Mouse (Mus musculus) hindbrain, embryonic 13.5 days (tissue): Measurements from ENCODE around the gene Trip11. TPM values are rescaled to one million over a fixed set of nuclear protein-coding genes. Genes with fewer than 3 reads are reported as not detected.

ENCODE experiments used
- ATAC-seq: fragments of 200-750 bp; cut with Nextera tagmentation; 2 replicates; pipeline ENCODE4 v1.8.0; 2017; ENCODE audit warnings: moderate TSS enrichment; ENCODE audit not compliant: low FRiP score
- H3K27ac ChIP-seq: fragments of 300-500 bp; sonication (generic); 2 replicates; pipeline ENCODE4 v1.5.1; 2015; ENCODE audit warnings: inconsistent platforms, mild to moderate bottlenecking, moderate library complexity
- H3K27me3 ChIP-seq: fragments of 300-500 bp; sonication (generic); 2 replicates; pipeline ENCODE4 v1.6.1; 2015; ENCODE audit warnings: mild to moderate bottlenecking, inconsistent platforms
- H3K36me3 ChIP-seq: fragments of 300-500 bp; sonication (generic); 2 replicates; pipeline ENCODE4 v1.6.1; 2015; ENCODE audit warnings: mild to moderate bottlenecking, inconsistent platforms
- H3K4me1 ChIP-seq: fragments of 300-500 bp; sonication (generic); replicated peaks from 2 replicates; pipeline ENCODE4 v1.6.1; 2015; ENCODE audit warnings: inconsistent platforms
- H3K4me2 ChIP-seq: fragments of 300-500 bp; sonication (generic); 2 replicates; pipeline ENCODE4 v1.6.1; 2015; ENCODE audit warnings: inconsistent platforms, mild to moderate bottlenecking, moderate library complexity
- H3K4me3 ChIP-seq: fragments of 300-500 bp; sonication (generic); 2 replicates; pipeline ENCODE4 v1.5.1; 2015; ENCODE audit warnings: mild to moderate bottlenecking, inconsistent platforms
- H3K9ac ChIP-seq: fragments of 300-500 bp; sonication (generic); 2 replicates; pipeline ENCODE4 v1.6.1; 2015; ENCODE audit warnings: mild to moderate bottlenecking, inconsistent platforms
- H3K9me3 ChIP-seq: fragments of 300-500 bp; sonication (generic); 2 replicates; pipeline ENCODE4 v1.6.1; 2016; ENCODE audit warnings: inconsistent platforms
- WGBS: fragments of 180-500 bp; shearing (Covaris S2); methylation state at CpG from one replicate; pipeline ENCODE4 v1.1.7; 2015; 5-methylcytosine and 5-hydroxymethylcytosine counted together
- polyA plus RNA-seq: library from polyadenylated mRNA; unstranded; fragments of >200 nt; fragmentation: Nextera tagmentation; extraction: Ambion mirVana; gene quantifications from 2 replicates; pipeline ENCODE4 v1.2.1, GENCODE M21; 2015

Trip11 gene
- polyA plus RNA-seq, 1 experiment from 2014 or later: 27.2 TPM

DNA sequence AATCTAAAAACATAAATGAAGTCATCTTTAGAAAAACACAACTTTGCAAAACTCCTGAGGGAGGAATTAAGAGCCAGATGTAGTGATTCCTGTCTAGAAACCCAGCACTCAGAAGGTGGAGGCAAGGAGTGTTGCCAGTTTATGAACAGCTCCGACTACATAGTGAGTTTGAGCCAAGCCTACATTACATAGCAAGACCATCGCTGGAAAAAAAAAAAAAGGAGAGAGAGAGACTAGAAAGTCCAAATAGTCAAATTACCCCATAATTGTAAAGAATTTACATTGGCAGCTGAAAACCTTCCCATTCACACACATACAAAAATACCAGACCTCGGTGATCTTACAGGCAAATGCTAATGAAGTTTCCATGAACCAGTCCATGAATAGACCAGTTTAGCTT, 123.8 kb downstream of the Trip11 start:
- no peak overlapping the region for H3K27ac ChIP-seq
- WGBS: 83% methylated on average over 3 of the region's 3 CpGs
- H3K4me1 ChIP-seq: no peaks in the 10 kb centered on the region
- H3K27me3 ChIP-seq: no peaks in the 10 kb centered on the region
- ATAC-seq: no peak
- no peak overlapping the region for H3K4me3 ChIP-seq
- H3K36me3 ChIP-seq: no peaks in the 10 kb centered on the region
- no peaks in the 10 kb centered on the region for H3K9me3 ChIP-seq
- H3K4me2 ChIP-seq: no peak overlapping the region
- H3K9ac ChIP-seq: no peak overlapping the region

Other genes with a start within 250 kb of the Trip11 start
- 0.40 and 0.54 TPM in 2 replicates for gene Tc2n, start 194.7 kb downstream of the Trip11 start, polyA plus RNA-seq
- 5.6 and 7.6 TPM in 2 replicates for gene Fbln5, start 94.2 kb downstream of the Trip11 start, polyA plus RNA-seq
- gene Atxn3, start 45.0 kb upstream of the Trip11 start, polyA plus RNA-seq: 12.5 and 13.7 TPM in 2 replicates
- 33.8 and 34.6 TPM in 2 replicates for gene Cpsf2, start 62.7 kb upstream of the Trip11 start, polyA plus RNA-seq
- gene Slc24a4, start 215.5 kb upstream of the Trip11 start, polyA plus RNA-seq: 1.7 and 1.9 TPM in 2 replicates